Mouse (Mus musculus): Measurements from ENCODE around the gene Sept7.
"Not testable (repeated sequence)": the region's sequence is repeated elsewhere in the genome, so short reads cannot be mapped to it uniquely, and the experiment has no call there.

Gene Sept7

GRCm38 (mm10) chr9:25260979-25261378 lies 8.7 kb downstream of the Sept7 start:
- no peak for DNase-seq

GRCm38 (mm10) chr9:25262087-25262486 lies 9.8 kb downstream of the Sept7 start:
- no peak for DNase-seq

- no peak for DNase-seq
Measured at GRCm38 (mm10) chr9:25265795-25266194, 13.6 kb downstream of the Sept7 start.

GRCm38 (mm10) chr9:25267133-25267532 lies 14.9 kb downstream of the Sept7 start:
- no peak for DNase-seq

DNA sequence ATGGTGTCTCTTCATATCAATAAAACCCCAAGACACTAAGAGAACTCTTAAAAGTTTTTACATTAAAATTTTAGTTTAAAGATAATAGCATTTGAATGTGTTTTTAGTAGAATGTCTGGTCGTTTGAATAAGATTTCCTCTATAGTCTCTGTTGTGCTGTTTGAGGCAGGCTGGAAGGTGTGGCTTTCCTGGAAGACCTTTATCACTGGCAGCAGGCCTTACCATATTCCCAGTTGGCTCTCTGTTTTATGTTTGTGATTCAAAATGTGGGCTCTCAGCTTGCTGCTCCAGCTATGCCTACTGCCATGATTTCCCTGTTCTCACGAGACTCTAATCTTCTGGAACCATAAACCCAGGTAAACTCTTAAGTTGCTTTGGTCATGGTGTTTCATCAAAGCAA lies 15.3 kb downstream of the Sept7 start:
- DNase-seq = no peak

GRCm38 (mm10) chr9:25271902-25272301 lies 19.7 kb downstream of the Sept7 start:
- no peak for DNase-seq

- DNase-seq = peak; percentile 10 to 52
Measured at GRCm38 (mm10) chr9:25289796-25290195, 37.6 kb downstream of the Sept7 start.

- DNase-seq = no peak
Measured at GRCm38 (mm10) chr9:25309505-25310182, 57.4 kb downstream of the Sept7 start.

GRCm38 (mm10) chr9:25314304-25314703 lies 62.1 kb downstream of the Sept7 start:
- DNase-seq = no peak

GRCm38 (mm10) chr9:25317827-25318505 lies 65.7 kb downstream of the Sept7 start:
- peak; percentile 65 to 69 for DNase-seq

- not testable (repeated sequence) for DNase-seq
Measured at GRCm38 (mm10) chr9:25319676-25320075, 67.4 kb downstream of the Sept7 start.

DNA sequence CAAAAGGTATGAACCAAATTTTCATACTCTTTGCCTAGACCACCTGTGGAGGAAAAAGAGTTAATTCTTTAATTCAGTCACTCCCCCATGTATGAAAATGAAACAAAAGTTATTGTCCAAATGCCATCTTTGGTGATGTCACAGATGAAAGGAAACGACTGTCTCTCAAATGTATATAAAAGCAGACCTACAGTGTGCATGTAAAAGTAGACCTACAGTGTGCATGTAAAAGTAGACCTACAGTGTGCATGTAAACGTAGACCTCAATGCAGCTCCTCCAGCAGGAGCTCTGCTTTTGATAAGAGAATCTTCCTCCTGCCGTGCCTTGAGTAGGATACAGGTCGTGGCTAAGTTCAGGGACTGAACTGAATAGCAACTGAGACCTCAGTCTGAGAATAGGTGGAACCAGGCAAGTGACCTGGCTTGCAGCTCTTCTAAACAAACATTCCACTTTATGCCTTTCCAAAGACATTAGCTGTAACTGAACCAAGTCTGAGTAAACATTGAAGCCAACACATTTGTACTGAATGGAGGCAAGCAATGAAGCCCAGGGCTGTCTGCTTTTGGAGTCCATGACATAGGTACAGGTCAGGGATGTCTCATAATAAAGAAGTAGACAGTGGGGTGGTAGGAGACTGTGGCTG lies 75.6 kb downstream of the Sept7 start:
- no peak for DNase-seq

- peak; percentile 13 to 62 for DNase-seq
Measured at GRCm38 (mm10) chr9:25328946-25329723, 76.9 kb downstream of the Sept7 start.

DNA sequence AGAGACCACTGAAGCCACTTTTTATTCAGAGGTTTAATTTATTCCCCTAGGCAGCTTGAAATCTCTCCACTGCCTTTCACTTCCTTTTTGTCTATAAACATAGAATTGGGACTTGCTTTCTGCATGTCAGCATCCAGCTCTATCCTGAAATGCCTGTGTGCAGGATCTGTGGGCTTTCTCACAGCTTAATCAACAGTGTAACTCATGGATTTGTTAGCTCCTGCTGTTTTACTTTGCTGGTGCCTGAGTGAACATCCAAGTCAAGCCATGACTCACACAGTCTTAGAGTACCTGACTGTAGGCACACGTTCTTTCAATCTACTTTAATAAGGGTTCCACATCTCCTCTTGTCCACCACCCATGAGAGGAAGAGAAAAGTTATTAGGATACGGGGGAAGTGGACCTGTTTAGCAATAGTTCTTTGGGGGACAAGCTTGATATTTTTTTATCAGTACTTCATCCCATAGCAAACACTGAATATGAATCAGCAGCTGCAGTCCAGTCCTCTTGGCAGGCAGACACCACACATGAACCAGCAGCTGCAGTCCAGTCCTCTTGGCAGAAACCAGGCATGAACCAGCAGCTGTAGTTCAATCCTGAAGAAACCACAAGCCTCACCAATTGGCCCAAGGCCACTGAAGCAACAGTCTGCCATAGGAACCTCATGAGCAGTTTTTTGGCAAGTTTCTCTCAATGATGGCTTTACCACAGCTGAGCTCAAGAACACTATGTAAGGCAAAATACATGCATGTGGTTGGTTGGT lies 85.4 kb downstream of the Sept7 start:
- DNase-seq = no peak

DNA sequence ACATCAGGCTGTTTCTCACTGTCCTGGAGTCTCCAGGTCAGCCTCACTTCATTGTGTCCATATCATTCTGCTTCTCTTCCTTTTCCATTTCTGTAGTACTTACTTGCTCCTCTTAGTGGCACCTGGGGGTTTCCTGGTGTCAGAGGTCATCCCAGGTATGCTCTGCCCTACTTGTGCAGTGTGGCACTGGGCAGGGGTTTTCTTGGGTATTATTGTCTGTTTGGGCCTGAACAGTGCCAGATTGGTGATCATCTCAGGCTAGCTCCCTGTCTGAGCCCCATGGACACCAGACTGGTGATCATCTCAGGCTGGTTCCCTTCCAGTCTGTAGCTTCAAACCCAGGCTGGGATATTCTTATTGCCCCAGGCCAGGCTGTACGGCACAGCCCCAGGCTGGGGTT lies 88.2 kb downstream of the Sept7 start:
- no peak for DNase-seq

DNA sequence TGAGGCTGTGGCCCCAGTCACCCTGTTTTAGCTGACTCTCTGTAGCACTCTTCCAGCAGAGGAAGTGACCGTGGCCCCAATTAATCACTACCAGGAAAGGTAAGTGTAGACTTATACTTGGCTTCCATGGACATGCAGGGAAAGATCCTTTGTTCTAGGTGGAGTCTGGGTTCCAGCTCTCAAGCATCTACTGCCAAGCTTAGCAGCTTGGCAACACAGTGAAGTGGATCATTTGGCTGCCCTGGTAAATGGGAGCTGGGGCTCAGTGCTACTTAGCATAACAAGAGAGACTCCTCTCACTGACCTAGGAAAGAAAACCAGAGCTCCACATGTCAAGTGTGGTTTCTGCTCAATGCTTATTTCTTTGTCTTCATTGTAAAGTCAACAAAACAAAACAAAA lies 101.5 kb downstream of the Sept7 start:
- no peak for DNase-seq

DNA sequence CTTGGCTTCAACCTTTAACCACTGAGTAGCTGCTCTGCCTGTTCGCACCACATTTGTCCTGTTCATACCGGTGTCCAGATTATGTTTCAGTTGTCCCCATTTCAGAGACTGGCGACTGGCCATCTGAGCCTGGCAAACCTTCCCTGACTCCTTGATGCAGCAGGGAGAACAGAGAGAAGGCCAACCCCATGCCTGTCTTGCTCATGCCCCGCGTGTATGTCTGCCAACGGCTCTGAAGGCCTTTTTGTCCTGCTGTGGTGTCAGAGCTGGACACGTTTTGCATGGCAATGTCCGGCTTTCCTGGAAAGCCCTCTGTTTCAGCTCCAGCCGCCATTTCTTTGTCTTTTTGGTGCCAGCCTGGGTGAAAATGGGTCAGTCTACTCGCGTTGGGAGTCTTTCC lies 103.6 kb downstream of the Sept7 start:
- DNase-seq = no peak

DNA sequence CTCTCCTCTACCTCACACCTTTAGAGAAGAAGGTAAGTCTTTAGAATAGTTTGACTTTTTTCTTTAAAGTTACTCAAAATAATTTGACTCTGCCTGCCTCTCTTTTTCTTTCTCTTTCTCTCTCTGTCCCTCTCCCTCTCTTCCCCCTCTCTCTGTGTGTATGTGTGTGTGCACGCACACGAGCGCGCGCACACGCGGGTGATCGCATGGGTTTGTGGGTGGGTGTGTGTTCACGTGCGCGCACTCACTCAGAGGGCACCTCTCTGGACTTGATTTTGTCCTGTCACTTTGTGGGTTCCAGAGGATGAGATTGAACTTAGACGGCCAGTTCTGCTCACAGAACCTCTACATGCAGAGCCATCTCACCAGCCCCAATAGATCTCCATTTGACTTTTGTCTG lies 105.3 kb downstream of the Sept7 start:
- DNase-seq = no peak

- no peak for DNase-seq
Measured at GRCm38 (mm10) chr9:25358018-25358417, 105.8 kb downstream of the Sept7 start.

Measured in kidney, postnatal 25 days (tissue).